Comparison of ENCODE assay signal across 11 mouse cellular contexts in the genomic region with DNA sequence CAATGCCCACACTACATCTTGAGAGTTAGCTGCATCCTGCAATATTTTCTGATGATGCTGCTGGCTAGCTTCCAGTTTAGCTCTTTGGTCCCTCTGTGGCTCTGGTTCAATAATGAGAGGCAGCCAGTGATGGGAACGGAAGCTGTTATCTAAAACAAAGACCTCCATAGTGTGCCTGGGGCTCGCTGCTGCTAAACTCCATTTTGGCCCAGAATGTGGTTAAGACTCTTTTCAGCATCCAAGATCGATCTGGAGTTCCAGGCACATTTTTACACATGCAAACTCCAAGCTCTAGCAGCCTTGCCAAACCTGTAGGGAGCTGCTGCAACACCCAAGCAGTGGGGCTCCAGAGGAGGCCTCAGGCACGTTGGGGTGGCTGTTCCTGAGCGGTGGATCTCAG.
DNase-seq lines count a peak whose midpoint lies in the region; ATAC-seq lines count a peak whose summit lies in the region.
"Had no signal": no experiment of that assay in that cellular context is flagged by ENCODE, and none has a peak within 500 bp of the region (broad histone marks: within the 10 kb centered on the region; RNA-seq: fewer than 3 reads in every experiment).

No protein-coding gene starts in this region.

- peaks cover 40% of the 10 kb centered on the region for H3K4me1 ChIP-seq in forebrain, embryonic 10.5 days
- peaks cover 12% of the 10 kb centered on the region for H3K4me1 ChIP-seq in forebrain, embryonic 11.5 days (replicated peaks; ENCODE audit: control insufficient read depth, insufficient read depth, low read length)
- H3K4me1 ChIP-seq in neural tube, embryonic 13.5 days (replicated peaks) = peaks cover 36% of the 10 kb centered on the region

- H3K4me3 ChIP-seq in forebrain, embryonic 10.5 days = no peak overlapping the region
- no peak overlapping the region for H3K4me3 ChIP-seq in forebrain, embryonic 11.5 days (ENCODE audit: low read depth, low read length)
- H3K4me3 ChIP-seq in neural tube, embryonic 13.5 days = no peak overlapping the region

- no peak for DNase-seq in forebrain, embryonic 10.5 days (ENCODE audit: extremely low spot score, low spot score)
- DNase-seq in forebrain, embryonic 11.5 days (ENCODE audit: low spot score) = no peak
- DNase-seq in kidney, postnatal 10 days = peak; percentile 31
- no peak for DNase-seq in kidney, adult 8-10 months
- no peak for DNase-seq in neural tube, embryonic 10.5 days (ENCODE audit: extremely low spot score, low spot score)
- no peak for DNase-seq in adrenal gland, postnatal 10 days
- no peak for DNase-seq in spleen, adult 18-20 months
- DNase-seq: cerebellum, adult 18-20 months; thymus, adult 2 months had no signal

- no peaks in the 10 kb centered on the region for H3K36me3 ChIP-seq in forebrain, embryonic 10.5 days (replicated peaks)
- H3K36me3 ChIP-seq in forebrain, embryonic 11.5 days (ENCODE audit: control insufficient read depth, insufficient read depth, low read length) = no peaks in the 10 kb centered on the region
- H3K36me3 ChIP-seq in neural tube, embryonic 13.5 days = no peaks in the 10 kb centered on the region

- H3K9me3 ChIP-seq in forebrain, embryonic 10.5 days = no peaks in the 10 kb centered on the region
- H3K9me3 ChIP-seq in forebrain, embryonic 11.5 days (ENCODE audit: control insufficient read depth, low read length) = no peaks in the 10 kb centered on the region
- H3K9me3 ChIP-seq in neural tube, embryonic 13.5 days = no peaks in the 10 kb centered on the region

- H3K27ac ChIP-seq in forebrain, embryonic 10.5 days = 0 out of 2 replicates have a peak overlapping the region, but pooled peaks have one; percentile 48
- no peak overlapping the region for H3K27ac ChIP-seq in forebrain, embryonic 11.5 days (ENCODE audit: low read depth, low read length)
- H3K27ac ChIP-seq in neural tube, embryonic 13.5 days (replicated peaks) = peak overlapping the region; percentile 54
- H3K27ac ChIP-seq: liver, embryonic 14.5 days had no signal

- 70% methylated on average over 5 of the region's 5 CpGs for WGBS in forebrain, embryonic 10.5 days
- WGBS in forebrain, embryonic 11.5 days = 73% methylated on average over 5 of the region's 5 CpGs
- WGBS in neural tube, embryonic 13.5 days = 55% methylated on average over 5 of the region's 5 CpGs

- no peak overlapping the region for H3K4me2 ChIP-seq in forebrain, embryonic 11.5 days (ENCODE audit: low read depth, low read length, severe bottlenecking)
- H3K4me2 ChIP-seq in neural tube, embryonic 13.5 days = no peak overlapping the region

- no peaks in the 10 kb centered on the region for H3K27me3 ChIP-seq in forebrain, embryonic 10.5 days (ENCODE audit: poor library complexity, severe bottlenecking)
- H3K27me3 ChIP-seq in forebrain, embryonic 11.5 days (ENCODE audit: control insufficient read depth, insufficient read depth, low read length) = no peaks in the 10 kb centered on the region
- no peaks in the 10 kb centered on the region for H3K27me3 ChIP-seq in neural tube, embryonic 13.5 days

- H3K9ac ChIP-seq in forebrain, embryonic 11.5 days (ENCODE audit: low read length) = no peak overlapping the region
- no peak overlapping the region for H3K9ac ChIP-seq in neural tube, embryonic 13.5 days
- H3K9ac ChIP-seq: liver, embryonic 14.5 days had no signal

- ATAC-seq in forebrain, embryonic 11.5 days (replicated peaks; ENCODE audit: low FRiP score) = no peak
- ATAC-seq in neural tube, embryonic 13.5 days (ENCODE audit: low read depth) = no peak
